Mouse (Mus musculus): Measurements from ENCODE around the gene Basp1. TPM values are rescaled to one million over a fixed set of nuclear protein-coding genes. Genes with fewer than 3 reads are reported as not detected.

Basp1 gene
- total and polyA plus RNA-seq, 2 experiments from 2014 or later, result 2.9 to 7.9 TPM

DNA sequence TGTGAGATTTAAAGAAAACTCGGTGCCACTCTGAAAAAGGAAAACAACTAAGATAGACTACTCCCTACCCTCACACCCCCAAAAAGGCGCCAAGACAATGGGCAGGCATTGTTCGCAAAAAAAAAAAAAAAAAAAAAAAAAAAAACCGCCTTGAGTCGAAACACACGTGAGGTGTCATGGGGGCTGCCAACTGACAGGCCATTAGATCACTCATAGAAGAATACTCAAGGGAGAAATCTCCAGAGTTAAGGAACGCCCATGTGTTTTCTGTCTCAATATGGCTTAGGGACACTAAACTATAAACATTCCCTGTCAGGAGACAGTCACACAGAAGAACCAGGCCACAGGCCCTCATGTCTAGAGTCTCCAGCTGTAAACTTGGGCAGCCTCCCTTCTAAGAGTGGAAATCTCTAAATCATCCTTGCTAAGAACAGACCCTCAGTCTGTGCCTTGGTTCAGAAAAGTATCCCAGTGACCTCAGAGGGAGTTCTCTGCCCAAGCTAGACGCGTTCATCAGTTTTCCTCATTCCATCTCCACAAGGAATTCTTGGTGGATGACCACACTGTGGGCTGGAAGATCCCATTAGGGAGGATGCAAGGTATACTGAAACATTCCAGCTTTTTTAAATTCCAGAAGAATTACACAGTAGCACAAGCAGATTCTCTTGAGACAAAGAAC is 17.5 kb downstream of the Basp1 start:
- peak; percentile 15 for DNase-seq (ENCODE audit: low spot score)
- H3K4me1 ChIP-seq (ENCODE audit: control insufficient read depth, insufficient read depth), result no peaks in the 10 kb centered on the region
- no peak for ATAC-seq (ENCODE audit: insufficient read depth, low read depth)
- H3K9ac ChIP-seq (replicated peaks; ENCODE audit: low read depth, low read length), result no peak overlapping the region
- no peaks in the 10 kb centered on the region for H3K27me3 ChIP-seq (ENCODE audit: control insufficient read depth, insufficient read depth, low read length)
- H3K4me2 ChIP-seq (ENCODE audit: low read depth, low read length), result no peak overlapping the region
- H3K9me3 ChIP-seq (replicated peaks; ENCODE audit: control insufficient read depth, low read length), result no peaks in the 10 kb centered on the region
- no peak overlapping the region for H3K27ac ChIP-seq (ENCODE audit: low read depth)
- 64% methylated on average over 9 of the region's 9 CpGs for WGBS
- TF ChIP-seq EP300 (IDR thresholded peaks at IDR 0.05; ENCODE audit: low read depth), result no peak
- TF ChIP-seq CTCF (IDR thresholded peaks at IDR 0.05; ENCODE audit: low read depth), result no peak
- H3K4me3 ChIP-seq (ENCODE audit: low read depth, low read length), result no peak overlapping the region
- no peaks in the 10 kb centered on the region for H3K36me3 ChIP-seq (replicated peaks; ENCODE audit: control insufficient read depth, insufficient read depth, low read length)

DNA sequence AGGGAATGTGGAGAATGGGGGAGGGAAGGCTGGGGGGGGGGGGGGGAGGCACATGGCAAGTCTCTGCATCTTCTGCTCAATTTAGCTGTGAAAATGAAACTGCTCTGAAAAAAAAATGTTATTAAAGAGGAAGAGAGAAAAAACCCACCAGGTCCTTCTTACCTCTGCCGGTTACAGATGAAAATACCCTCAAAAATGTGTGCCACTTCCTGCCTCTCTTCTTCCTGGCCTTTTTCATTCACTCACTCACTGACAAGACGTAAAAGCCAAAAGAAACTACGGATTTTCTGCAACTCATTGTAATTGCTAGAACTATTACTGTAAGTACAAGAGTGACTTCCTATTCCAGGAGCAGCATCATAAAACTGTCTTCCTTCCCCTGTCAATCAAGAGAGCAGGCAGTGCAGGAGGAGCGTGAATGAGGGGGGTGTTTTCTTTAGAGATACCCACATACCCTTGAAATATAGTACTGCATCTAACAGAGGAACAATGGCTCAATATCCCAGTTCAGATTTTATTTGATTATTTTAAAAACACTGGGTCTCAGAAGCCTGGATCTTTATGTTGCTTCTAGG is 21.0 kb downstream of the Basp1 start:
- H3K27ac ChIP-seq (ENCODE audit: low read depth), result no peak overlapping the region
- DNase-seq (ENCODE audit: low spot score) (no peak), ATAC-seq (ENCODE audit: insufficient read depth, low read depth) (no peak)
- no peaks in the 10 kb centered on the region for H3K9me3 ChIP-seq (replicated peaks; ENCODE audit: control insufficient read depth, low read length)
- TF ChIP-seq CTCF (IDR thresholded peaks at IDR 0.05; ENCODE audit: low read depth) (no peak), EP300 (IDR thresholded peaks at IDR 0.05; ENCODE audit: low read depth) (no peak)
- H3K4me1 ChIP-seq (ENCODE audit: control insufficient read depth, insufficient read depth), result no peaks in the 10 kb centered on the region
- 66% methylated on average over 4 of the region's 4 CpGs for WGBS
- no peak overlapping the region for H3K4me2 ChIP-seq (ENCODE audit: low read depth, low read length)
- H3K36me3 ChIP-seq (replicated peaks; ENCODE audit: control insufficient read depth, insufficient read depth, low read length), result no peaks in the 10 kb centered on the region
- H3K4me3 ChIP-seq (ENCODE audit: low read depth, low read length), result no peak overlapping the region
- no peaks in the 10 kb centered on the region for H3K27me3 ChIP-seq (ENCODE audit: control insufficient read depth, insufficient read depth, low read length)
- no peak overlapping the region for H3K9ac ChIP-seq (replicated peaks; ENCODE audit: low read depth, low read length)

DNA sequence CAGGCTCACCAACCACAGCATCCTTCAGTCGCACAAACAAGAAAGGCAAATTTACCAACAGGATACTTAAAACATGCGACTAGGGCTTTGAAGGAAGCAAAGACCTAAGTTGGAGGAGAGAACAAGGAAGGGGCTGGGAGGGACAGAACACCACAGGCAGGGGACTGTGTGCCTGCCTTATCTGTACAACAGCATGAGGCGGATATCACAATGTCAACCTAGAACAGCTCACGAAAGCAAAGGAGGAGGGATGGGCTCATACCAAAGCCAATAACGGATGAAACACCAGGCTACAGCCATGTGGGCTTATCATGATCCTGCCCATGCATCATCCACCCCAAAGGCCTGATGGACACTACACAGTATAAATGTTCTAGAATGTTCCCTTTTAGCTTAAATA is 22.4 kb downstream of the Basp1 start:
- Histone ChIP-seq H3K27me3 (ENCODE audit: control insufficient read depth, insufficient read depth, low read length) (no peaks in the 10 kb centered on the region), H3K4me2 (ENCODE audit: low read depth, low read length) (no peak overlapping the region), H3K9ac (replicated peaks; ENCODE audit: low read depth, low read length) (no peak overlapping the region), H3K27ac (ENCODE audit: low read depth) (no peak overlapping the region), H3K4me1 (ENCODE audit: control insufficient read depth, insufficient read depth) (no peaks in the 10 kb centered on the region), H3K36me3 (replicated peaks; ENCODE audit: control insufficient read depth, insufficient read depth, low read length) (no peaks in the 10 kb centered on the region), H3K9me3 (replicated peaks; ENCODE audit: control insufficient read depth, low read length) (no peaks in the 10 kb centered on the region), H3K4me3 (ENCODE audit: low read depth, low read length) (no peak overlapping the region)
- WGBS, result 51% methylated on average over 5 of the region's 5 CpGs
- no peak for TF ChIP-seq EP300 (IDR thresholded peaks at IDR 0.05; ENCODE audit: low read depth)
- TF ChIP-seq CTCF (IDR thresholded peaks at IDR 0.05; ENCODE audit: low read depth), result no peak
- ATAC-seq (ENCODE audit: insufficient read depth, low read depth), result no peak
- no peak for DNase-seq (ENCODE audit: low spot score)

DNA sequence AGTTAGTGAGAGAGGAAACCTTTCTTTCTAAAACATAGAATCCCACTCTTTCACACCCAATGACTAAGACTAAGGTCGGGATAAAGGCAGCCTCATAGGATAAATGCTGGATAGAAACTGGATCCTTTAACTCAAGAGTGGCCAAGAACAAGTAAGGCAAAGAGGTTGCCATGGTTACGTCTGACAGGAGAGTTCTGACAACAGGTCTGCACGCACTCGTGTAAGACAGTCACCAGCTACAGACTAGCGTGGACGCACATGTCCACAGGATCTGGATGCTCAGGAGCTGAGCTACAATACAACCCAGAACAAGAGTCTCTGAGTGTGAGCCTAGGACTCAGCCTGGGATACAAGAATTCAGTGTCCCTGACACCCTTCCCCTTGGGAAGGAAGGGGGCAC is 26.0 kb downstream of the Basp1 start:
- TF ChIP-seq EP300 (IDR thresholded peaks at IDR 0.05; ENCODE audit: low read depth) (no peak), CTCF (IDR thresholded peaks at IDR 0.05; ENCODE audit: low read depth) (no peak)
- ATAC-seq (ENCODE audit: insufficient read depth, low read depth) (no peak), DNase-seq (ENCODE audit: low spot score) (no peak)
- Histone ChIP-seq H3K27ac (ENCODE audit: low read depth) (no peak overlapping the region), H3K4me2 (ENCODE audit: low read depth, low read length) (no peak overlapping the region), H3K27me3 (ENCODE audit: control insufficient read depth, insufficient read depth, low read length) (no peaks in the 10 kb centered on the region), H3K4me3 (ENCODE audit: low read depth, low read length) (no peak overlapping the region), H3K36me3 (replicated peaks; ENCODE audit: control insufficient read depth, insufficient read depth, low read length) (no peaks in the 10 kb centered on the region), H3K4me1 (ENCODE audit: control insufficient read depth, insufficient read depth) (no peaks in the 10 kb centered on the region), H3K9ac (replicated peaks; ENCODE audit: low read depth, low read length) (no peak overlapping the region), H3K9me3 (replicated peaks; ENCODE audit: control insufficient read depth, low read length) (no peaks in the 10 kb centered on the region)
- 80% methylated on average over 6 of the region's 6 CpGs for WGBS

DNA sequence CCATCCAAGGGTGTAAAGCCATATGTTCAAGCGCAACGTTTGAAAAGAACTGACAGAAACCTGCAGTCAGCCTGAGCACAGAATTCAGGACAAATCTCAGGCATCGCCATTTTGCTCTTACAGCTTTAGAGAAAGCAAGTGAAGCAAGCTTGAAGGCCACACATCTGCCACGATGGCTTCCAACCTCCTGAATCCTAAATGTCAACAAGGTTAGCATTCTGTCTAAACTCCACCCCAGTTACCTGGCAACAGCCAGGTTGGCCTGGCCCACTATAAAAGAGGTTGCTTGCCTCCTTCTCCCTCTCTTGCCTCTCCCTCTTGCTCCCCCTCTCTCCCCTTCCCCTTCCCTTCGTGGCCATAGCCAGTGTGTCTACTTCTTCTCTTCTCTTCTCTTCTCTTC is 33.5 kb downstream of the Basp1 start:
- 82% methylated on average over 5 of the region's 5 CpGs for WGBS
- Histone ChIP-seq H3K36me3 (replicated peaks; ENCODE audit: control insufficient read depth, insufficient read depth, low read length) (no peaks in the 10 kb centered on the region), H3K27ac (ENCODE audit: low read depth) (no peak overlapping the region), H3K27me3 (ENCODE audit: control insufficient read depth, insufficient read depth, low read length) (no peaks in the 10 kb centered on the region), H3K9me3 (replicated peaks; ENCODE audit: control insufficient read depth, low read length) (no peaks in the 10 kb centered on the region), H3K4me1 (ENCODE audit: control insufficient read depth, insufficient read depth) (no peaks in the 10 kb centered on the region), H3K4me2 (ENCODE audit: low read depth, low read length) (no peak overlapping the region), H3K4me3 (ENCODE audit: low read depth, low read length) (no peak overlapping the region), H3K9ac (replicated peaks; ENCODE audit: low read depth, low read length) (no peak overlapping the region)
- no peak for TF ChIP-seq CTCF (IDR thresholded peaks at IDR 0.05; ENCODE audit: low read depth)
- TF ChIP-seq EP300 (IDR thresholded peaks at IDR 0.05; ENCODE audit: low read depth), result no peak
- DNase-seq (ENCODE audit: low spot score) (no peak), ATAC-seq (ENCODE audit: insufficient read depth, low read depth) (no peak)

DNA sequence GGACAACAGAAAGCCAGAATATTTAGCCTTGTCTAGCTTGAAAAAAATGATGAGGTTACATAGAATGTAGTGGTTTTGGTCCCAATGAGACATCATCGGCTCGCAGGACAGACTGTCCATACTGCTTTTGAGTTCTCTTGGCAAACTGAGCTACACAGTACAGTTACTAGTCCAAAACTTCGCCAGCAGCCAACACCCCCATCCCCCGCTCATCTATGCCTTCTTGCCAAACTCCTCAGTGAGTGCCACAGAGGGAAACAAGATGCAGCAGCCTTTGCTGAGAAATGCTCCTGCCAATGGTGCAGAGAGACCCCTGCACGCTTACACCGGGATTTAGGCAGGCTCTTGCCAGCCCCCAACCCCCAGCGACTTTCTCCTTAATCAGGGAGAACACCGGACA is 34.9 kb downstream of the Basp1 start:
- H3K36me3 ChIP-seq (replicated peaks; ENCODE audit: control insufficient read depth, insufficient read depth, low read length), result no peaks in the 10 kb centered on the region
- H3K9me3 ChIP-seq (replicated peaks; ENCODE audit: control insufficient read depth, low read length), result no peaks in the 10 kb centered on the region
- no peak overlapping the region for H3K4me2 ChIP-seq (ENCODE audit: low read depth, low read length)
- H3K9ac ChIP-seq (replicated peaks; ENCODE audit: low read depth, low read length), result no peak overlapping the region
- WGBS, result 87% methylated on average over 8 of the region's 8 CpGs
- H3K4me1 ChIP-seq (ENCODE audit: control insufficient read depth, insufficient read depth), result no peaks in the 10 kb centered on the region
- DNase-seq (ENCODE audit: low spot score) (no peak), ATAC-seq (ENCODE audit: insufficient read depth, low read depth) (no peak)
- TF ChIP-seq EP300 (IDR thresholded peaks at IDR 0.05; ENCODE audit: low read depth) (no peak), CTCF (IDR thresholded peaks at IDR 0.05; ENCODE audit: low read depth) (no peak)
- H3K27ac ChIP-seq (ENCODE audit: low read depth), result no peak overlapping the region
- no peak overlapping the region for H3K4me3 ChIP-seq (ENCODE audit: low read depth, low read length)
- no peaks in the 10 kb centered on the region for H3K27me3 ChIP-seq (ENCODE audit: control insufficient read depth, insufficient read depth, low read length)
